ENCODE assay signal across 18 mouse cellular contexts in the genomic region with DNA sequence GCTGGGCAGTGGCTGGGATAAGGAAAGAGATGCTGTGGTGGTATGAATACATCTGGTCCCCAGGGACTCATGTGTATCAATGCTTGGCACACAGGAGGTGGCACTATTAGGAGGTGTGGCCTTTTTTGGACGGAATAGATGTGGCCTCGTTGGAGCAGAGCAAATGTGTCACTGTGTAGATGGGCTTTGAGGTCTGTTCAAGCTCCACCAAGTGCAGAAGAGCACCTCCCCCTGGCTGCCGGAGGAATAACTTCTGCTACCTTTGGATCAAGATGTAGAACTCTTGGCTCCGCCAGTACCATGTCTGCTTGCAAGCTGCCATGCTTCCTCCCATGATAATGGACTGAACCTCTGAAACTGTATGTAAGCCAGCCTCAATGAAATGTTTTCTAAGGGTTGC. TPM values are rescaled to one million over a fixed set of nuclear protein-coding genes. Genes with fewer than 3 reads are reported as not detected.
A peak's percentile ranks its signal among the peaks of the same experiment; 100 is the strongest.
DNase-seq lines count a peak whose midpoint lies in the region; ATAC-seq and TF ChIP-seq lines count a peak whose summit lies in the region.
"Had no signal": no experiment of that assay in that cellular context is flagged by ENCODE, and none has a peak within 500 bp of the region (broad histone marks: within the 10 kb centered on the region; RNA-seq: fewer than 3 reads in every experiment).

No protein-coding gene starts in this region.

- no peak for TF ChIP-seq EP300 in heart, adult 2 months (IDR thresholded peaks at IDR 0.05; ENCODE audit: insufficient read depth, low read depth, low read length)
- TF ChIP-seq EP300 in lung, postnatal 0 days (IDR thresholded peaks at IDR 0.05): no peak

- peak; percentile 29 for TF ChIP-seq CTCF in heart, adult 2 months (IDR thresholded peaks at IDR 0.05)
- peak; percentile 47 for TF ChIP-seq CTCF in lung, postnatal 0 days (IDR thresholded peaks at IDR 0.05)
- peak; percentile 68 for TF ChIP-seq CTCF in bone marrow macrophage, adult 2 months (IDR thresholded peaks at IDR 0.05; ENCODE audit: low read depth, low read length)

- 67% methylated on average over 4 of the region's 4 CpGs for WGBS in heart, adult 2 months
- 69% methylated on average over 4 of the region's 4 CpGs for WGBS in lung, postnatal 0 days

- no peaks in the 10 kb centered on the region for H3K36me3 ChIP-seq in heart, adult 2 months (ENCODE audit: control insufficient read depth, insufficient read depth, low read length)
- no peaks in the 10 kb centered on the region for H3K36me3 ChIP-seq in lung, postnatal 0 days (ENCODE audit: insufficient read depth, low read length)
- H3K36me3 ChIP-seq: embryonic facial prominence, embryonic 13.5 days; kidney, embryonic 15.5 days; neural tube, embryonic 12.5 days; stomach, embryonic 15.5 days had no signal

- peaks cover 10% of the 10 kb centered on the region for H3K4me1 ChIP-seq in heart, adult 2 months (ENCODE audit: control insufficient read depth, insufficient read depth, low read length)
- peaks cover 9% of the 10 kb centered on the region; the same call in 1 of the 2 replicates for H3K4me1 ChIP-seq in lung, postnatal 0 days (ENCODE audit: insufficient read depth, low read depth, low read length)
- H3K4me1 ChIP-seq in bone marrow macrophage, adult 2 months (ENCODE audit: control insufficient read depth, insufficient read depth, low read length): peaks cover 56% of the 10 kb centered on the region

- no peaks in the 10 kb centered on the region for H3K27me3 ChIP-seq in heart, adult 2 months (ENCODE audit: control insufficient read depth, insufficient read depth, low read length)
- H3K27me3 ChIP-seq in lung, postnatal 0 days (replicated peaks; ENCODE audit: insufficient read depth, low read length): no peaks in the 10 kb centered on the region
- H3K27me3 ChIP-seq: embryonic facial prominence, embryonic 13.5 days; kidney, embryonic 15.5 days; stomach, embryonic 15.5 days had no signal

- no peak overlapping the region for H3K27ac ChIP-seq in heart, adult 2 months
- H3K27ac ChIP-seq in lung, postnatal 0 days (ENCODE audit: low read length): no peak overlapping the region
- H3K27ac ChIP-seq in bone marrow macrophage, adult 2 months (ENCODE audit: insufficient read depth, low read depth, low read length): no peak overlapping the region
- H3K27ac ChIP-seq: embryonic facial prominence, embryonic 13.5 days; kidney, embryonic 15.5 days; neural tube, embryonic 12.5 days; stomach, embryonic 15.5 days had no signal

- ATAC-seq in lung, postnatal 0 days: no peak
- ATAC-seq: forebrain, embryonic 16.5 days had no signal

- no peak for DNase-seq in heart, adult 2 months
- no peak for DNase-seq in heart, adult 18-20 months
- DNase-seq in lung, postnatal 0 days (ENCODE audit: low spot score): no peak
- no peak for DNase-seq in lung, postnatal 4 days
- DNase-seq in CD4-positive helper T cell, adult 2 months (ENCODE audit: low read depth, low spot score): peak; percentile 31
- no peak for DNase-seq in urinary bladder, adult 2 months (ENCODE audit: low spot score)
- DNase-seq in left cerebral cortex, postnatal 14 days (ENCODE audit: low spot score in 2 of 2): no peak
- DNase-seq: adrenal gland, adult 8-10 months; cerebellum, adult 11 months had no signal

- intact Hi-C loops in heart, adult 2 months (cut with DNase I): no loop called here
- intact Hi-C loops in left cerebral cortex, postnatal 14 days (cut with DNase I): no loop called here

- no peak overlapping the region for H3K4me3 ChIP-seq in heart, adult 2 months
- H3K4me3 ChIP-seq in lung, postnatal 0 days (ENCODE audit: low read depth, low read length): no peak overlapping the region
- no peak overlapping the region for H3K4me3 ChIP-seq in bone marrow macrophage, adult 2 months (ENCODE audit: insufficient read depth, low read length)
- H3K4me3 ChIP-seq: embryonic facial prominence, embryonic 13.5 days; kidney, embryonic 15.5 days; neural tube, embryonic 12.5 days; stomach, embryonic 15.5 days had no signal

- H3K79me2 ChIP-seq in heart, adult 2 months (replicated peaks; ENCODE audit: control insufficient read depth, insufficient read depth, low read length): no peaks in the 10 kb centered on the region; the same call in 1 of the 2 replicates

- H3K9me3 ChIP-seq in lung, postnatal 0 days (ENCODE audit: low read length): no peaks in the 10 kb centered on the region
- H3K9me3 ChIP-seq: embryonic facial prominence, embryonic 13.5 days; kidney, embryonic 15.5 days; neural tube, embryonic 12.5 days; stomach, embryonic 15.5 days had no signal

- H3K9ac ChIP-seq in heart, adult 2 months (ENCODE audit: low read depth, low read length): no peak overlapping the region
- no peak overlapping the region for H3K9ac ChIP-seq in lung, postnatal 0 days (replicated peaks; ENCODE audit: low read depth)
- H3K9ac ChIP-seq: embryonic facial prominence, embryonic 13.5 days; kidney, embryonic 15.5 days; neural tube, embryonic 12.5 days; stomach, embryonic 15.5 days had no signal

- H3K4me2 ChIP-seq in lung, postnatal 0 days (replicated peaks; ENCODE audit: low read depth, low read length): no peak overlapping the region
- H3K4me2 ChIP-seq: embryonic facial prominence, embryonic 13.5 days; kidney, embryonic 15.5 days; midbrain, embryonic 11.5 days; neural tube, embryonic 12.5 days; stomach, embryonic 15.5 days had no signal

- no peak for TF ChIP-seq POLR2A in heart, adult 2 months (IDR thresholded peaks at IDR 0.05; ENCODE audit: insufficient read depth, low read depth, low read length)
- TF ChIP-seq POLR2A in bone marrow macrophage, adult 2 months (IDR thresholded peaks at IDR 0.05; ENCODE audit: borderline replicate concordance, low read depth, low read length): no peak

RNA-seq across cellular contexts. Expression of a gene that starts 3.0 kb away (rescaled TPM):
- 10 to 100 TPM; 12.1 to 12.4 TPM for total RNA-seq in heart, adult 2 months (2021)
- 10.1 and 14.2 TPM in 2 replicates for polyA plus RNA-seq in heart, adult 2 months (2012; rRNA removed)
- 10 to 100 TPM; 11.5 to 12.0 TPM for total RNA-seq in heart, adult 18-20 months (2021)
- 4.7 and 4.9 TPM in 2 replicates for polyA plus RNA-seq in lung, postnatal 0 days (2015; fragmentation: Nextera tagmentation; extraction: Ambion mirVana)
- 112 and 121 TPM in 2 replicates for polyA plus RNA-seq in bone marrow macrophage, adult 2 months (2012; ENCODE audit: insufficient read depth, insufficient read length, missing spikeins)
- polyA plus RNA-seq in urinary bladder, adult 2 months (2012; rRNA removed): 28.2 and 33.3 TPM in 2 replicates
- total RNA-seq in left cerebral cortex, postnatal 14 days (2021): 10 to 100 TPM; 92.2 to 92.3 TPM

RNA-seq across cellular contexts. Expression of a gene that starts 36.3 kb away (rescaled TPM):
- 10 to 100 TPM; 23.0 to 25.1 TPM for total RNA-seq in heart, adult 2 months (2021)
- 21.4 and 25.2 TPM in 2 replicates for polyA plus RNA-seq in heart, adult 2 months (2012; rRNA removed)
- 10 to 100 TPM; 25.5 to 33.5 TPM for total RNA-seq in heart, adult 18-20 months (2021)
- polyA plus RNA-seq in lung, postnatal 0 days (2015; fragmentation: Nextera tagmentation; extraction: Ambion mirVana): 440 and 490 TPM in 2 replicates
- polyA plus RNA-seq in bone marrow macrophage, adult 2 months (2012; ENCODE audit: insufficient read depth, insufficient read length, missing spikeins): 742 and 743 TPM in 2 replicates
- polyA plus RNA-seq in urinary bladder, adult 2 months (2012; rRNA removed): 205 and 261 TPM in 2 replicates
- 10 to 100 TPM; 35.9 to 39.2 TPM for total RNA-seq in left cerebral cortex, postnatal 14 days (2021)

RNA-seq across cellular contexts. Expression of a gene that starts 48.9 kb away (rescaled TPM):
- 10 to 100 TPM; 88.8 to 94.4 TPM for total RNA-seq in heart, adult 2 months (2021)
- 51.3 and 91.5 TPM in 2 replicates for polyA plus RNA-seq in heart, adult 2 months (2012; rRNA removed)
- 10 to 100 TPM; 90.5 to 94.6 TPM for total RNA-seq in heart, adult 18-20 months (2021)
- polyA plus RNA-seq in lung, postnatal 0 days (2015; fragmentation: Nextera tagmentation; extraction: Ambion mirVana): 171 and 175 TPM in 2 replicates
- polyA plus RNA-seq in bone marrow macrophage, adult 2 months (2012; ENCODE audit: insufficient read depth, insufficient read length, missing spikeins): 138 and 145 TPM in 2 replicates
- 149 and 195 TPM in 2 replicates for polyA plus RNA-seq in urinary bladder, adult 2 months (2012; rRNA removed)
- total RNA-seq in left cerebral cortex, postnatal 14 days (2021): 100 to 1,000 TPM; 355 to 365 TPM

RNA-seq across cellular contexts. Expression of a gene that starts 55.5 kb away (rescaled TPM):
- total RNA-seq in heart, adult 2 months (2021): not detected
- not detected in 2 replicates for polyA plus RNA-seq in heart, adult 2 months (2012; rRNA removed)
- not detected for total RNA-seq in heart, adult 18-20 months (2021)
- polyA plus RNA-seq in lung, postnatal 0 days (2015; fragmentation: Nextera tagmentation; extraction: Ambion mirVana): not detected in 2 replicates
- not detected in 2 replicates for polyA plus RNA-seq in bone marrow macrophage, adult 2 months (2012; ENCODE audit: insufficient read depth, insufficient read length, missing spikeins)
- polyA plus RNA-seq in urinary bladder, adult 2 months (2012; rRNA removed): not detected in 2 replicates
- not detected for total RNA-seq in left cerebral cortex, postnatal 14 days (2021)
- total RNA-seq: adrenal gland, adult 8-10 months; layer of hippocampus, postnatal 14 days had no signal
- polyA plus RNA-seq: embryonic facial prominence, embryonic 13.5 days; forebrain, embryonic 16.5 days; kidney, embryonic 15.5 days; limb, embryonic 14.5 days; midbrain, embryonic 11.5 days; neural tube, embryonic 12.5 days; stomach, embryonic 15.5 days had no signal
